Mouse (Mus musculus): ENCODE results near the gene Cacna2d4.

The Cacna2d4 gene

DNA sequence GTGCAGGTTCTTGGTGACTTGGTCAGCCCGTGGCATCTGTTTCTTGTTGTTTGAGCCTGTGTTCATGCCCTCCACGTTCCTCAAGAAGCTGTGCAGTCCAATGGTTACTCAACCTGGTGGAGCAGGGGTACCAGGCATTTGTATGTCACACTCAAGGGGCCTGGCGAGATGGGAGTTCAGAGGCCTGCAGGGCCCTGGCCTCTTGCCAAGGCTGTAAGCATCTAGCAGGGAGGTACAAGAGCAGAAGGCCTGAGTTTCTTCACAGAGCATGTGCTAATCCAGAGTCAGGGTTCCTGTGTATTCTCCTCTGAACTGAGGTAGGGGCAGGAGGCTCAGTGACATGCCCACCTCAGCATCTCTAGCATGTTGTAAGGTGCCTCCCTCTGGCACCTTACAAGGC is 76.8 kb downstream of the Cacna2d4 start:
- DNase-seq (ENCODE audit: low spot score): no peak

DNA sequence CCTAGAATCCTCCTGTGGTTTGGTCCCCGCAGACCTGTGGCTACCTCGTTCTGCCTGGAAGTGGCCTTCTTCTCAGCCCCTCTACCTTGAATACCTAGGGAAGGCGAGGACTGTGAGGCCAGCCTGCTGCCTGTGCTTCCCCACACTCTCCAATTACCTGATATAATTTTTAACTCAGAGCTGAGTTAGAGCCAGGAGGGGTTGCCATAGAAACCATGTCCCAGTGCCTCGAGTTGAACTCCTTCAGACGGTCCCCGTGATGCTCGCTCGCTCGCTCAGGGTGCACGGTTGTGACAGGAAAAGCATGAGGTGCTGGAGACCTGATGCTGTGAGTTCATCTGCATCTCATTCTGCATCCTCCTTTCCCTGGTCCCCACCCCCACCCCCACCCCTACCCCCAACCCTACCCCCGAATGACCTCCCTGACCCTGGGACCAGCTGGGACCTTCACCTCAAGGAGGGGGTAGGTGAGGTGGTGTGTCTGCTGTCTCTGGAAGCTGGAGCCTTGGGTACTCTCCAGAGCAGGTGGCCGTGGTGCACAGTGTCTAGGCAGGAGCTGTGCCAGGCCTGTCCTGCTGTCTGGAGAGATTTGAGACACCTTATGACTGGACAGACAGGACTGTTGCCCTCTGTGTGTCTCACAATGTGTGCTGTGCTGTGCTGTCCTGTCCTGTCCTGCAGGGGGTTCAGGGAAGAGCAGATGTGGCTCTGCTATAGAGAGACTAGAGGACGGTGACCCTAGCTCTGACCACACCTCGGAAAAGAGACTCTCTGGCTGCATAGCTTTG is 77.5 kb downstream of the Cacna2d4 start:
- DNase-seq (ENCODE audit: low spot score): no peak

DNA sequence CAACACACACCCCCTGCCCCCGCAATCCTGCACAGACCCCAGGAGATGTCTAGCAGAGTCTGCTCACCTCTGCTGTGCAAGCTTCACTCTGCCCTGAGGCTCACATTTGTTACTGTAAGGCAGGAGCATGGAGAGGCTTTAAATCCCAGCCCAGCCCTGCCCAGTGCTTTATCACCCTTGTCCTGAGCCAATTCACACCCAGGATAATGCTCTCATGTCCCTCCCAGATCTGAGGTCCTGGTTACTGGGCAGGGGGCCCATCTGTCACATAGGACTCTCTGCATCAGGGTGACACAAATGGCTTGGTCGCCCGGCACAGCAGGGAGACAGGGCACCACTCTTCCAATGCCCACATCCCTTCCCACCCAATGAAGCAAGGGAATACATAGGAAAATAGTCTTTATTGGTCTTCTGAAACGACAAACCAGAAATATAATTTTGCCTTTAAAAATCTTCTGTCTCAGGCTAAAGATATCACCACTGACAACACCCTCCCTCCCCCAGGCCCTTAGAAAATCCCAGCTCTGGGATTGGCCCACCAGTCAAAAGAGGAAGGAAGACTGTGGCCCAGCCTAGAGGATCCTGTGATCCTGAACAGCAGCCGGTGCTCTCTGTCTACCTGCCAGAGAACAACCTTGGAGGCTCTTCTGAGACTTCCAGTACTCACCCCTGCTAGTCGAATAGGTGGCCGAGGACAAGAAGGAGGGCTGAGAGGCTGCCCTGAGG is 78.6 kb downstream of the Cacna2d4 start:
- DNase-seq (ENCODE audit: low spot score): no peak

- DNase-seq (ENCODE audit: low spot score): no peak
Measured at GRCm38 (mm10) chr6:119318732-119319131, 82.4 kb downstream of the Cacna2d4 start.

DNA sequence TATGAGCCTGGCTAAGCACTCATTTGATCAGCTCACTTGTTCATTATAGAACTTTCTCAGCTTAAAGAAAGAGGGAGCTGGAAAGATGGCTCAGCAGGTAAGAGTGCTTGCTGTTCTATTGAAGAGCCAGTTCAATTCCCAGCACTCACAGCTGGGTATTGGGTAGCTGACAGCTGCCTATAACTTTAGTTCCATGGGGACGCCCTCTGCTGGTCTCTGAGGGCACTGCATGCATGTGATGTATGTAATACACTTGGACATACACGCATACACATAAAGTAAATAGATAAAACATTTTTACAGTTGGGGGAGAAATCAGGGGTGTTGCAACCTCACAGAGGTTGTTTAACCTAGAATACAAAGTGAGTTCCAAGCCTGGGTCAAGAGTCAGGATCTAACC is 83.0 kb downstream of the Cacna2d4 start:
- DNase-seq (ENCODE audit: low spot score): no peak

DNA sequence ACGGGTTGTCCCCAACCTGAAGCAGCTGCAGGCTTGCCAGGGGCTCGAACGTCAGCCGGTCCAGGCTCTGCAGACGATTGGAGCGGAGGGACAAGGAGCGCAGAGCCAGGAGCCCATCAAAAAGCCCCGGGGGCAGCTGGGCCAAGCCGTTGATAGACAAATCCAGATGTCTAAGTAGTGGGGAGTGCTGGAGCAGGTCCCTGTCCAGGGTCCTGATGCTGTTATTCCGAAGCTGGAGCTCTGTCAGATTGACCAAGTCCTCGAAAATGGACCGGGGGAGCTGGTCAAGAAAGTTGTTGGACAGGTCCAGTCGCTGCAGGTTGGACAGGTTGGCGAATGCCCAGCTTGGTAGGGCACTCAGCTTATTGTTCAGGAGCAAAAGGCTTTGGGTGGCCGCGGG is 84.2 kb downstream of the Cacna2d4 start:
- peak; percentile 73 for DNase-seq (ENCODE audit: low spot score)

GRCm38 (mm10) chr6:119321752-119322151 is 85.4 kb downstream of the Cacna2d4 start:
- DNase-seq (ENCODE audit: low spot score): no peak

DNA sequence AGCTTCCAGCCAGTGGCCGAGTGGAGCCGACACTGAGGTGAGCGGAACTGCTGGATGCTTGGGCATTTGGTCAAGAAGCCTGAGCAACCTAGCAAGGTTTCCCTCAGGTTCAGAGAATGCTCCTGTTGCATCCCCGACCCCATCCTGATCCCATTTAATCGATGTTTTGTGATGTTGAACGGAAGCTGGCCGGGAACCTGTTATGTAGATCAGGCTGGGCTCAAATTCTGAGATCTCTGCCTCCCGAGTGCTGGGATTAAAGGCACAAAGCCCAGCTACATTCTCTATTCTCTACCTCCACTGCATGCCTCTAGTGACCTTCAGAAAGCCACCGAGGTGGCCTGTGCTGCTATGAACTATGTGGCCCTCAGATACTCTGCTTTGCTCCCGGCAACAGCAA is 88.5 kb downstream of the Cacna2d4 start:
- DNase-seq (ENCODE audit: low spot score): no peak

DNA sequence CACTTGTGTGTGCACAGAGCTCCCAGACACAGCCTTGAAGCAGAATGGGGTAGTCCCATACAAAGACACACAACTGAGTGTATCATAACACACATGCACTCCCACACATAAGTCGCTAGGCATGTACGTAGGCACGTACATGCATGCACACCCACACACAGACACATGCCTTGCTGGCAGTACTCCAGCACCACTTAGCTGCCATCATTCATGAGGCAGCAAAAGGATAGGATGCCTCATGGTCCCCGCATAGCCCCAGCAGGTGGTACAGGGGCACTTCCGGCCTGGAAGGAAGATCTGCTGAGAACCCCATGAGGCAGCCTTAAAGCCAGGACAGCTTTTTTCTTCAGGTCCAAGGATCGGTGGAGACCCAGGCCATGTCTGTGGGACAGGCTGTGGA is 89.7 kb downstream of the Cacna2d4 start:
- DNase-seq (ENCODE audit: low spot score): no peak

GRCm38 (mm10) chr6:119326541-119326940 is 90.2 kb downstream of the Cacna2d4 start:
- DNase-seq (ENCODE audit: low spot score): no peak

- no peak for DNase-seq (ENCODE audit: low spot score)
Measured at GRCm38 (mm10) chr6:119328521-119329115, 92.3 kb downstream of the Cacna2d4 start.

- peak; percentile 24 for DNase-seq (ENCODE audit: low spot score)
Measured at GRCm38 (mm10) chr6:119329215-119329714, 92.9 kb downstream of the Cacna2d4 start.

DNA sequence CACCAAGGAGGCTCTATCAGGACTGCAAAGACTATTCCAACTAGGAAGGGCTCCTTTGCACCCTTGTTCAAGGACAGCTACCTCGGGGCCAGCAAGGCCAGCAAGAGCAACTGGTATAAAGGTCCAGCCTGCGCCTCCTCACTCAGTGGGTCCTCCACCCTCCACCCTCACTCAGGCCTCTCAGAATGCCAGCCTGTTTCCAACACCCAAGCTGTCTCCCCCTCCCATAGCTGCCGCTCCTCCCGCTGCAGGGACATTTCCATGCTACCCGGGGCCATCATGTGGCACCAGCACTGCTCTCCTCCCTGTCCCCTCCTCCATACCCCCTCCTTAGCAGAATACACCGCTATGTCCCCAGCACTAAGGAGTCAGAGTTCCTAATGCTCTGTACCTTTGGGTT is 93.6 kb downstream of the Cacna2d4 start:
- no peak for DNase-seq (ENCODE audit: low spot score)

DNA sequence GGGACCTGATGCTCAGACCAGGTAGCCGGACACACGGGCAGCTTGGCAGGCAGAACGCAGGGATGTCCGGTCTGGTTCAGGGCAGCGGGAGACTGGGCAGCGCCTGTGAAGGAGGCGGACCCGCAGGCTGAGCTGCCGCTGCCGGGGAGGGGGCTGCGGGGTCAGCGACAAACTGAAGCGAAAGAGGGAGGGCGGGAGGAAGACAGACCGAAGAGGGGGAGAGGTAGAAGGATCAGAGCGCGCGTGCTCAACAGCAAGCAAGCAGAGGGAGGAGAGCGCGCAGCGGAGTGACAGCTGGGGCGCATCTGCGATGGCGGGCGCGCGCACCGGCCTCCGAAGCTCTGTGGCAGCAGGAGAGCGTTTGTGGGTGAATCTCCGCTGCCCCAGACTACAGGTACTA is 94.2 kb downstream of the Cacna2d4 start, which contains the start of gene Lrtm2:
TSS of gene Lrtm2 (minus strand) at position 261 of the 400 bp plus-strand sequence.
- DNase-seq (ENCODE audit: low spot score): peak; percentile 61

GRCm38 (mm10) chr6:119332111-119332510 is 95.8 kb downstream of the Cacna2d4 start:
- DNase-seq (ENCODE audit: low spot score): no peak

- peak; percentile 67 for DNase-seq (ENCODE audit: low spot score)
Measured at GRCm38 (mm10) chr6:119333202-119333601, 96.9 kb downstream of the Cacna2d4 start.

DNA sequence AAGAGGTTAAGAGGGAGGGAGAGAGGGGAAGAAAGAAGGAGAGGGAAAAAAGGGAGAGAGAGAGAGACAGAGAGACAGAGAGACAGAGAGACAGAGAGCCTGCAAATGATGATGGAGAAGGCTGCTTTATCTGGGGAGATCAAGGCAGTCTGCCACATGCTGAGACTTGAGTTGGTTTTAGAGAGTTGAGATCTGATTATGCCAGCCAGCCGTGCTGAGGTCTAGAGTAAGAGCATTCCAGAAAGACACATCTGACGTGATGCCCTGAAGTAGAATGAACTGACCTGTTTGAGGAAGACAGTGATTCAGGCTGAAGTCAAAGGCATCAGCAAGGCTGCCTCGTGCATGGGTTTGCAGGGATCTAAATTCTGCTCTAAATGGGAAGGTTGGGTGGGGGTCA is 97.5 kb downstream of the Cacna2d4 start:
- DNase-seq (ENCODE audit: low spot score): no peak

DNA sequence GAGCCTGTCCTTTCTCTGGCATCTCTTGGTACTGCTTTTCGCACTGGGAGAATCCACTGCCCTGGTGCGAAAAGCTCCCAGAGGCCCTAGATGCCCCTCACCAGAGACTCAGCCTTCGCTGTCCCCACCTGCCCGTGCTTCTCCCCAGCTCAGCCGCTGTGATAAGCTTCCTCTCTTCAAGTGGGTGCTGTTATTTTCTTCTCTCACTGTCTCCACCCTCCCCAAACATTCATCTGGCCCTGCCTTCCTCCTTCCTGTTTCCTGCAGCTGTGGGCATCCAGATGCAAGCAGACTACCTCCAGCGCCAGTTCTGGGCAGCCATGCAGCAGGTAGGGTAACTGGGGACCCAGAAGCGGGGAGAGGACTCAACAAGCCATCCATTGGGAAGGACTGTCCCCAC is 99.8 kb downstream of the Cacna2d4 start:
- DNase-seq (ENCODE audit: low spot score): no peak

DNA sequence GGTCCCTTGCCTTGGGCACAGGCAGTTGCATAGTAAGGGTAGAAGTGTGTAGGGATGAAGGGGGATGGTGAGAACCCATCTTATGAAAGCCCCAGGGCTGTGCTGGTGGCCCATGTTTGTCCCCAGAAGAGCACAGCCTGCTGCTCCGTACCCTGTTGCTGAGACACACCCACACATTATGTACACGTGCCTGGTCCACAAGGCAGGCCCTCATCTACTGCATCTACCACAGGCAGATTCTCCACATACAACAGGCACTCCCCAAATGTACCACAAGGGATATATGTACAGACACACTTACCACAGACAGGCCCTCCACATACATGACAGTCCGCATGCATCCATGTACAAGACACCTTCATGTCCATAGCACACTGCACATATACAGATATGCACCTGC is 101.0 kb downstream of the Cacna2d4 start:
- no peak for DNase-seq (ENCODE audit: low spot score)

GRCm38 (mm10) chr6:119338121-119338912 is 102.0 kb downstream of the Cacna2d4 start:
- peak; percentile 26 for DNase-seq (ENCODE audit: low spot score)

GRCm38 (mm10) chr6:119341409-119341808 is 105.1 kb downstream of the Cacna2d4 start:
- peak; percentile 64 for DNase-seq (ENCODE audit: low spot score)

- DNase-seq (ENCODE audit: low spot score): no peak
Measured at GRCm38 (mm10) chr6:119346257-119346656, 109.9 kb downstream of the Cacna2d4 start.

Measured in embryo, embryonic 10 days (tissue).